Mouse (Mus musculus): ENCODE results near the gene Chst15. TPM values are rescaled to one million over a fixed set of nuclear protein-coding genes. Genes with fewer than 3 reads are reported as not detected.

The Chst15 gene
- polyA plus RNA-seq, 1 experiment from 2014 or later = 7.6 TPM

GRCm38 (mm10) chr7:132330179-132330578 is 13.2 kb upstream of the Chst15 start:
- H3K27ac ChIP-seq = no peak overlapping the region
- H3K4me3 ChIP-seq = no peak overlapping the region
- no peaks in the 10 kb centered on the region for H3K4me1 ChIP-seq
- 0 out of 2 replicates have a peak, but pooled peaks cover 4% of the 10 kb centered on the region for H3K27me3 ChIP-seq (ENCODE audit: insufficient read depth, poor library complexity, severe bottlenecking)
- DNase-seq (ENCODE audit: low spot score) = no peak
- no peaks in the 10 kb centered on the region for H3K36me3 ChIP-seq
- no peaks in the 10 kb centered on the region for H3K9me3 ChIP-seq
- 72% methylated on average over 1 of the region's 1 CpGs for WGBS

GRCm38 (mm10) chr7:132328648-132329047 is 11.6 kb upstream of the Chst15 start:
- H3K36me3 ChIP-seq = no peaks in the 10 kb centered on the region
- no peaks in the 10 kb centered on the region for H3K4me1 ChIP-seq
- DNase-seq (ENCODE audit: low spot score) = no peak
- H3K27me3 ChIP-seq (ENCODE audit: insufficient read depth, poor library complexity, severe bottlenecking) = 0 out of 2 replicates have a peak, but pooled peaks cover 4% of the 10 kb centered on the region
- H3K9me3 ChIP-seq = no peaks in the 10 kb centered on the region
- WGBS = 79% methylated on average over 1 of the region's 1 CpGs
- no peak overlapping the region for H3K4me3 ChIP-seq
- H3K27ac ChIP-seq = no peak overlapping the region

GRCm38 (mm10) chr7:132325549-132326331 is 8.7 kb upstream of the Chst15 start:
- H3K4me1 ChIP-seq = no peaks in the 10 kb centered on the region; the same call in 1 of the 2 replicates
- H3K27me3 ChIP-seq (ENCODE audit: insufficient read depth, poor library complexity, severe bottlenecking) = peaks cover 13% of the 10 kb centered on the region; the same call in 1 of the 2 replicates
- no peaks in the 10 kb centered on the region for H3K9me3 ChIP-seq
- WGBS = 68% methylated on average over 5 of the region's 5 CpGs
- no peak for DNase-seq (ENCODE audit: low spot score)
- H3K27ac ChIP-seq = no peak overlapping the region
- H3K4me3 ChIP-seq = no peak overlapping the region
- no peaks in the 10 kb centered on the region for H3K36me3 ChIP-seq

- Histone ChIP-seq H3K36me3 (no peaks in the 10 kb centered on the region), H3K9me3 (no peaks in the 10 kb centered on the region), H3K4me3 (no peak overlapping the region), H3K27ac (no peak overlapping the region), H3K27me3 (ENCODE audit: insufficient read depth, poor library complexity, severe bottlenecking) (peaks cover 11% of the 10 kb centered on the region; the same call in 1 of the 2 replicates), H3K4me1 (no peaks in the 10 kb centered on the region; the same call in 1 of the 2 replicates)
- 69% methylated on average over 5 of the region's 5 CpGs for WGBS
- DNase-seq (ENCODE audit: low spot score) = no peak
These were observed 6.4 kb upstream of the Chst15 start for GRCm38 (mm10) chr7:132323430-132323829.

- H3K27ac ChIP-seq = no peak overlapping the region
- peaks cover 10% of the 10 kb centered on the region; the same call in 1 of the 2 replicates for H3K27me3 ChIP-seq (ENCODE audit: insufficient read depth, poor library complexity, severe bottlenecking)
- peaks cover 8% of the 10 kb centered on the region for H3K4me1 ChIP-seq
- WGBS = 61% methylated on average over 2 of the region's 2 CpGs
- H3K9me3 ChIP-seq = no peaks in the 10 kb centered on the region
- no peak overlapping the region for H3K4me3 ChIP-seq
- DNase-seq (ENCODE audit: low spot score) = no peak
- no peaks in the 10 kb centered on the region for H3K36me3 ChIP-seq
These were observed 4.4 kb upstream of the Chst15 start for GRCm38 (mm10) chr7:132321392-132321958.

GRCm38 (mm10) chr7:132316101-132317035 is 660 bp downstream of the Chst15 start:
- no peaks in the 10 kb centered on the region for H3K9me3 ChIP-seq
- H3K27ac ChIP-seq = peak overlapping the region; percentile 87
- WGBS = under 1% methylated on average over 79 of the region's 79 CpGs

GRCm38 (mm10) chr7:132315149-132316091 is 1.6 kb downstream of the Chst15 start:
- peak; percentile 94 for DNase-seq (ENCODE audit: low spot score)
- Histone ChIP-seq H3K4me1 (peaks cover 34% of the 10 kb centered on the region), H3K36me3 (no peaks in the 10 kb centered on the region), H3K27ac (peak overlapping the region; percentile 87), H3K9me3 (no peaks in the 10 kb centered on the region), H3K4me3 (peak overlapping the region; percentile 82), H3K27me3 (ENCODE audit: insufficient read depth, poor library complexity, severe bottlenecking) (peaks cover 27% of the 10 kb centered on the region)
- under 1% methylated on average over 51 of the region's 51 CpGs for WGBS

More at GRCm38 (mm10) chr7:132316101-132317035, 660 bp downstream of the Chst15 start:
- peak; percentile 82 for DNase-seq (ENCODE audit: low spot score)
- Histone ChIP-seq H3K4me3 (peak overlapping the region; percentile 82), H3K36me3 (no peaks in the 10 kb centered on the region), H3K27me3 (ENCODE audit: insufficient read depth, poor library complexity, severe bottlenecking) (peaks cover 27% of the 10 kb centered on the region), H3K4me1 (peaks cover 34% of the 10 kb centered on the region)

- no peak overlapping the region for H3K4me3 ChIP-seq
- peaks cover 27% of the 10 kb centered on the region for H3K27me3 ChIP-seq (ENCODE audit: insufficient read depth, poor library complexity, severe bottlenecking)
- no peaks in the 10 kb centered on the region for H3K9me3 ChIP-seq
- 77% methylated on average over 8 of the region's 8 CpGs for WGBS
- DNase-seq (ENCODE audit: low spot score) = no peak
- no peak overlapping the region for H3K27ac ChIP-seq
- no peaks in the 10 kb centered on the region for H3K36me3 ChIP-seq
- H3K4me1 ChIP-seq = peaks cover 36% of the 10 kb centered on the region
These were observed 4.6 kb downstream of the Chst15 start for GRCm38 (mm10) chr7:132312396-132312795.

- no peak overlapping the region for H3K27ac ChIP-seq
- WGBS = 65% methylated on average over 5 of the region's 5 CpGs
- H3K4me1 ChIP-seq = peaks cover 23% of the 10 kb centered on the region
- no peak overlapping the region for H3K4me3 ChIP-seq
- H3K9me3 ChIP-seq = no peaks in the 10 kb centered on the region
- H3K36me3 ChIP-seq = no peaks in the 10 kb centered on the region
- no peak for DNase-seq (ENCODE audit: low spot score)
- H3K27me3 ChIP-seq (ENCODE audit: insufficient read depth, poor library complexity, severe bottlenecking) = peaks cover 13% of the 10 kb centered on the region
These were observed 8.4 kb downstream of the Chst15 start for GRCm38 (mm10) chr7:132308537-132309191.

- peaks cover 18% of the 10 kb centered on the region; the same call in 1 of the 2 replicates for H3K4me1 ChIP-seq
- WGBS = 64% methylated on average over 6 of the region's 6 CpGs
- 0 out of 2 replicates have a peak, but pooled peaks cover 6% of the 10 kb centered on the region for H3K27me3 ChIP-seq (ENCODE audit: insufficient read depth, poor library complexity, severe bottlenecking)
- no peaks in the 10 kb centered on the region for H3K9me3 ChIP-seq
- H3K27ac ChIP-seq = no peak overlapping the region
- no peak for DNase-seq (ENCODE audit: low spot score)
- no peaks in the 10 kb centered on the region for H3K36me3 ChIP-seq
- H3K4me3 ChIP-seq = no peak overlapping the region
These were observed 9.2 kb downstream of the Chst15 start for GRCm38 (mm10) chr7:132307722-132308271.

Measured in heart, embryonic 10.5 days (tissue).